Mouse (Mus musculus) intestine, embryonic 14.5 days (tissue): ENCODE results near the gene Hacl1. TPM values are rescaled to one million over a fixed set of nuclear protein-coding genes. Genes with fewer than 3 reads are reported as not detected.

ENCODE experiments used
- ATAC-seq: fragments of 200-750 bp; cut with Nextera tagmentation; replicated peaks from 2 replicates; pipeline ENCODE4 v1.8.0; 2017; ENCODE audit warnings: low read depth, moderate number of reproducible peaks, moderate TSS enrichment, moderate library complexity; ENCODE audit not compliant: low FRiP score, low TSS enrichment
- DNase-seq: peaks from one replicate; pipeline ENCODE4 v3.0.0-alpha.2; 2018; ENCODE audit warnings: low spot score
- H3K27ac ChIP-seq: fragments of 300-500 bp; sonication (generic); 2 replicates; pipeline ENCODE4 v1.5.1; 2014; ENCODE audit warnings: low read depth, mild to moderate bottlenecking, control low read depth
- H3K27me3 ChIP-seq: fragments of 300-500 bp; sonication (generic); replicated peaks from 2 replicates; pipeline ENCODE4 v1.6.1; 2014; ENCODE audit warnings: low read length, control low read depth; ENCODE audit not compliant: control insufficient read depth, insufficient read depth
- H3K36me3 ChIP-seq: fragments of 300-500 bp; sonication (generic); 2 replicates; pipeline ENCODE4 v1.6.1; 2014; ENCODE audit warnings: low read length, control low read depth; ENCODE audit not compliant: control insufficient read depth, insufficient read depth
- H3K4me1 ChIP-seq: fragments of 300-500 bp; sonication (generic); replicated peaks from 2 replicates; pipeline ENCODE4 v1.6.1; 2014; ENCODE audit warnings: low read length, control low read depth, mixed read lengths; ENCODE audit not compliant: control insufficient read depth, insufficient read depth
- H3K4me2 ChIP-seq: fragments of 300-500 bp; sonication (generic); 2 replicates; pipeline ENCODE4 v1.6.1; 2014; ENCODE audit warnings: low read length
- H3K4me3 ChIP-seq: fragments of 300-500 bp; sonication (generic); 2 replicates; pipeline ENCODE4 v1.5.1; 2014; ENCODE audit warnings: low read depth, low read length, control low read depth, mixed read lengths
- H3K9ac ChIP-seq: fragments of 300-500 bp; sonication (generic); 2 replicates; pipeline ENCODE4 v1.6.1; 2014; ENCODE audit warnings: mild to moderate bottlenecking, low read length
- H3K9me3 ChIP-seq: fragments of 300-500 bp; sonication (generic); 2 replicates; pipeline ENCODE4 v1.6.1; 2016; ENCODE audit warnings: low read length, control low read depth; ENCODE audit not compliant: control insufficient read depth
- WGBS: fragments of 180-500 bp; shearing (Covaris S2); extraction: QIAGEN DNeasy Blood & Tissue Kit; methylation state at CpG from one replicate; pipeline ENCODE4 v1.1.7; 2014; 5-methylcytosine and 5-hydroxymethylcytosine counted together
- polyA plus RNA-seq: library from polyadenylated mRNA; unstranded; fragments of >200 nt; fragmentation: Nextera tagmentation; extraction: Ambion mirVana; gene quantifications from 2 replicates; pipeline ENCODE4 v1.2.1, GENCODE M21; 2014

Hacl1 gene
- polyA plus RNA-seq, 1 experiment from 2014 or later: 10.4 TPM

DNA sequence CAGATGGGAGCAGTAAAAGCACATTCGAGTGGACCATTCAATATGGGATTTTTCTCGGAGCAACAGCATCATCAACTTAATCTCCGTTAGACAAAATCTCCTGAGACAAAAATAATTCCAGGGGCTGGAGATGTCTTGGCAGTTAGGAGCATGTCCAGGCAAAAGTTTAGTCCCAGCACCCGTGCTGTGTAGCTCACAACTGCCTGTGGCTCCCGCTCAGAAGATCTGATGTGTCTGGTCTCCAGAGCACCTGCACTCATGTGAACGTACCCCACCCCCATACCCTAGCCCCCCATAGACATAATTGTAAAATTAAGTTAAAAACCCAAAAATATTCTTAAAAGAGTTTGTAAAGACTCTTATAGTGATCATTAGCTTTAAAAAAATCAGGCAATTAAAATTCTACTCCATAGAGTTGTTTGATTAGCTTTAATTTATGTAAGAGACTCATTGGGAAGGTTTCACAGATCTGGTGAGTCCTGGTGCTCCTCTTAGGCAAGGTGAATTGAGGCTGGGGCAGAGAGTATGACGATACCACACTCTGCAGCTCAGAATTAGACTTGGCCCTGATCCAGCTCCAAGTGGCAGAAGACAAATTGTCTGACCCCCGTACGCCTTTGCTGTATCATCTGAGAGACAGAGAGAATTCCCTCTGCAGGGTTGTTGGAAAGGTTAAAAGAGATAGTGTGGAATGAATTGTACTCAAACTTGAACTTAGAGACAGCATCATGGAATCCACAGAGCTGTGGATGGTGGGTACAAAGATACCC is 62.9 kb downstream of the Hacl1 start:
- ATAC-seq: no peak
- no peak for DNase-seq
- Histone ChIP-seq H3K9ac (no peak overlapping the region), H3K9me3 (no peaks in the 10 kb centered on the region), H3K4me1 (peaks cover 13% of the 10 kb centered on the region), H3K27me3 (no peaks in the 10 kb centered on the region), H3K4me2 (no peak overlapping the region), H3K27ac (no peak overlapping the region), H3K36me3 (no peaks in the 10 kb centered on the region), H3K4me3 (no peak overlapping the region)
- 35% methylated on average over 9 of the region's 9 CpGs for WGBS

DNA sequence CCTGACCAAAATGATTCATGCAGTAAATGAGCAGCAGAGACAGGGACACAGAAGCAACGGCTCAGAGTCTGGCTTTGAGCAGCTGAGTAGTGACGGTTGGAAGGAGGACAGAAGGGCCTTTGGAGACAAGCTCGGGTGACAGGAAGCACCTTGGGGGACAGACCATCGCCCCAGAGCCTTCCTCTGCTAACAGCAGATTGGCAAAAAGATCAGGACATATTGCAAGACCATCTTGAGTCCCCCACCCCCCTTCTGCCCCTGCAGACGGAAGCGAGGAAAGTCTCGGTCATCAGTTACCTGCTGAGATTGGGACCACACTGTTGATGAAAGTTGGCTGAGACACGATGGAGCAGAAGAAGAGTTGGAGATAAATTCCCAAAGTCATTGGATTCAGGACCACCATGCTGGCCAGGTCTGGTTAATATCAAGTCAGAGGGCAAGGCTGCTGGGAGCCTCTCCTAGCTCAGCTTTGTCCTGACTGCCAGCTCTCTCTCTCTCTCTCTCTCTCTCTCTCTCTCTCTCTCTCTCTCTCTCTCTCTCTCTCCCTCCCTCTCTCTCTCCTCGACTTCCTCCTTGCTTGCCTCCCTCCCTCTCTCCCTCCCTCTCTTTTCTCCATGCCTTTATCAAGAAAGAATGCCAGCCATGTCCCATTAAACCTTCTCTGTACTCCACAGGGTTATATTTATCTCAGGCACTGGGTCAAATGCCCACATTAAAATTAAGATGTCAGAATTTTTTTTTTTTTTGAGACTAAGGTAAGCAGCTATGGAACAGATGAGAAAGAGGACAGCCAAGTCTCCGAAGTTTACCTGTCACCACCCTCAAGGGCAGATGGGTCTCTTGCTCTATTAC is 64.0 kb downstream of the Hacl1 start:
- Histone ChIP-seq H3K4me1 (peaks cover 16% of the 10 kb centered on the region), H3K4me2 (no peak overlapping the region), H3K9ac (no peak overlapping the region), H3K27ac (no peak overlapping the region), H3K36me3 (no peaks in the 10 kb centered on the region), H3K4me3 (no peak overlapping the region), H3K27me3 (no peaks in the 10 kb centered on the region), H3K9me3 (no peaks in the 10 kb centered on the region)
- DNase-seq (no peak), ATAC-seq (0 out of 2 replicates have a peak, but pooled peaks have one; percentile 29)
- WGBS: 27% methylated on average over 10 of the region's 10 CpGs

DNA sequence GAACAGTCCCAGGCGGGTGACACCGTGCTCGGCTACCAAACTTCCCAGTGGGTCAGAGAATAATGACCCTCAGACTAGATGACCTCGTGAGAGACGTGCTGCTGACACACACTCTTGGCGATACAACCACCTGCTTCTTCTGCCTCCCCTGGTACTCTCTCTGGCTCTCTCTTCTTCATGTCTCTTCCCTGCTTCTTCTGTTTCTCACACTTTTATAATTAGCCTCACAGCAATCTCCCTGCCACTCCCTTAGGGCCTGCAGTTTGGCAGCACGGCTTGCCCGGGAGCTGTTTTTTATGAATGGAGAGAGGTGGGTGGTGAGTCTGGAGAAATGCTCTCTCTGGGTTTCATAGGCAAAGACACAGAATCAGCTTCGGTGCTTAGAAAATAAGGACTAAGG is 65.2 kb downstream of the Hacl1 start:
- H3K4me2 ChIP-seq: no peak overlapping the region
- no peak overlapping the region for H3K9ac ChIP-seq
- DNase-seq (no peak), ATAC-seq (no peak)
- no peak overlapping the region for H3K27ac ChIP-seq
- 66% methylated on average over 9 of the region's 9 CpGs for WGBS
- no peaks in the 10 kb centered on the region for H3K27me3 ChIP-seq
- peaks cover 16% of the 10 kb centered on the region for H3K4me1 ChIP-seq
- no peak overlapping the region for H3K4me3 ChIP-seq
- no peaks in the 10 kb centered on the region for H3K36me3 ChIP-seq
- no peaks in the 10 kb centered on the region for H3K9me3 ChIP-seq

DNA sequence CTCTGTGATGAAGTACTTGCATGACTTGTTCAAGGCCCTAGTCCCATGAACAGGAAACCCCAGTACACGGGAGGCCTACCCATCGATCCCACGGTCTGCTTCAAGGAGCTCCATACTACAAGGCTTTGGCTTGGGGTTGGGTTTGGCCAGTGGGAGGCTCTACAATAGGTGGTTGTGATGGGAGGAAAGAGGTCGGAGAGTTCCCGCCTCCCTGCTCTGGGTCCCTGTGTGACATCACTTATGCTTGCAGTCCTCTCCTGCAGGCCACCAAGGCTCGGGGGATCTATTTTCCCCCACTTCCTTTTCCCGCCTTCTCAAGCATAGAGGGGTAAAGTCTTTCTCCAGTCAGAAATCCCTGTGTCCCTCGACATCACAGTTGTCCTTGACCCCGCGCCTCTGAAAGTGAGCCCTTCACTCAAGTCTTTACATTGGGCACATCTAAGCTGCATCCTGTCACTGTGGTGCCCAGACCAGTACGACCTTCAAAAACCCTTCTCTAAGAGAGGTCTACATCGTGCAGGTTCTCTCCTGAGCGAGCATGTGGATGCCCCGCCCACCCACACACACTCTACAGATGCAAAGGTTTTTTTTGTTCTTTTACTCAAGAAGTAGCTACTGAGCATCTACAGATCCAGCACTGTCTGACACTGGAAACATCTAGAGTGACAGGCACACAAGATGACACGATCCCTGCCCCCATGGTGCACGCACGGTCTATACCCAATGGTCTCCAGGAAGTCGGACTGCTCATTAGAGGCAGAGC is 66.0 kb downstream of the Hacl1 start:
- Histone ChIP-seq H3K4me1 (peaks cover 16% of the 10 kb centered on the region), H3K9ac (no peak overlapping the region), H3K27ac (no peak overlapping the region), H3K36me3 (no peaks in the 10 kb centered on the region), H3K4me3 (no peak overlapping the region), H3K4me2 (no peak overlapping the region), H3K9me3 (no peaks in the 10 kb centered on the region), H3K27me3 (no peaks in the 10 kb centered on the region)
- WGBS: 90% methylated on average over 18 of the region's 18 CpGs
- DNase-seq (no peak), ATAC-seq (no peak)

DNA sequence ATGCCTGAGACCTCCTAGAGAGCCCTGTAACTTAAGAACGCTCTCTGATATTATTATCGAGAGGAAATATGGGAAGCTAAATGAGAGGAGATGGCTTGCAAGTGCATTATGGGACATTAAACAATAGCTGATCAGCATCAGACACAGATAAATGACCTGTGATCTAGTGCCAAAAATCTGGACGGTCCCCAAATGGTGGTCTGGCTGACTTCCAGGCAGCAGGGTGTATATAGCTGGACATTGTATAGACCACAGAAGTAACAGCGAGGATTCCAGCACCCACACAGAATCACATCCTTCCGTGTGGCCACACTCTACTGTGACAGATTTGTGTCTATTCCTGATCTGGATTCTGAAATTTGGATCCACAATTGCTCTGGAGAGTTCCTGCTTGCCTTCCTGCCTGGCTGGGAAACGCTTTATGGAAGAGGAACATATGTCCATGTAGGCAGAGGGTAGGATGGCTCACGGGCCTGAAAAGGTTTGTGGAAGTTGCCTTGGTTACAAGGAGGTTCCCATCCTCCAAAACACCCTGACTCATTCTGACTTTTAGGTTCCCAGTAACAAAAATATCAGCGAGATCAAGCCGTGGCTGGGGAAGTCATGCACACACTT is 68.4 kb downstream of the Hacl1 start:
- ATAC-seq: no peak
- Histone ChIP-seq H3K4me3 (no peak overlapping the region), H3K9me3 (no peaks in the 10 kb centered on the region), H3K27me3 (no peaks in the 10 kb centered on the region), H3K9ac (no peak overlapping the region), H3K4me2 (no peak overlapping the region), H3K36me3 (no peaks in the 10 kb centered on the region), H3K4me1 (peaks cover 15% of the 10 kb centered on the region), H3K27ac (no peak overlapping the region)
- no peak for DNase-seq
- 66% methylated on average over 9 of the region's 9 CpGs for WGBS

DNA sequence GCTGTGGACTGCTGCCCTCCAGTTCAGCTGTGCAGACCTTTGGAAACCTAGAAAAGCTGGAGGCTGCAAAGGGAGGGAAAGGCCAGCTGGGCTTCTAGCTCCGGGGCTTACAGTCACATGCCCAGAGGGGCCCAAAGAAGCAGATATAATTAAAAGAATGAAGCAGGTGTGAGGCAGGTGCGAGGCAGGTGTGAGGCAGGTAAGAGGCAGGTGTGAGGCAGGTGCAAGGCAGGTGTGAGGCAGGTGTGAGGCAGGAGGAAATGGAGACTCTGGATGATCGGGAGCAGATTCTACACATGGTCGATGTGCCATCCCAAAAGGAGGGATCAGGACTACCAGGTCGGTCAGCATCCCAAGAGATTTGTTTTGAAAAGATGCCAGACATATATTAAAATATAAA is 69.7 kb downstream of the Hacl1 start:
- Histone ChIP-seq H3K36me3 (no peaks in the 10 kb centered on the region), H3K27ac (no peak overlapping the region), H3K4me2 (no peak overlapping the region), H3K9me3 (no peaks in the 10 kb centered on the region), H3K9ac (no peak overlapping the region), H3K4me1 (peaks cover 8% of the 10 kb centered on the region; the same call in 1 of the 2 replicates), H3K27me3 (no peaks in the 10 kb centered on the region), H3K4me3 (no peak overlapping the region)
- DNase-seq (no peak), ATAC-seq (no peak)
- 87% methylated on average over 5 of the region's 5 CpGs for WGBS

DNA sequence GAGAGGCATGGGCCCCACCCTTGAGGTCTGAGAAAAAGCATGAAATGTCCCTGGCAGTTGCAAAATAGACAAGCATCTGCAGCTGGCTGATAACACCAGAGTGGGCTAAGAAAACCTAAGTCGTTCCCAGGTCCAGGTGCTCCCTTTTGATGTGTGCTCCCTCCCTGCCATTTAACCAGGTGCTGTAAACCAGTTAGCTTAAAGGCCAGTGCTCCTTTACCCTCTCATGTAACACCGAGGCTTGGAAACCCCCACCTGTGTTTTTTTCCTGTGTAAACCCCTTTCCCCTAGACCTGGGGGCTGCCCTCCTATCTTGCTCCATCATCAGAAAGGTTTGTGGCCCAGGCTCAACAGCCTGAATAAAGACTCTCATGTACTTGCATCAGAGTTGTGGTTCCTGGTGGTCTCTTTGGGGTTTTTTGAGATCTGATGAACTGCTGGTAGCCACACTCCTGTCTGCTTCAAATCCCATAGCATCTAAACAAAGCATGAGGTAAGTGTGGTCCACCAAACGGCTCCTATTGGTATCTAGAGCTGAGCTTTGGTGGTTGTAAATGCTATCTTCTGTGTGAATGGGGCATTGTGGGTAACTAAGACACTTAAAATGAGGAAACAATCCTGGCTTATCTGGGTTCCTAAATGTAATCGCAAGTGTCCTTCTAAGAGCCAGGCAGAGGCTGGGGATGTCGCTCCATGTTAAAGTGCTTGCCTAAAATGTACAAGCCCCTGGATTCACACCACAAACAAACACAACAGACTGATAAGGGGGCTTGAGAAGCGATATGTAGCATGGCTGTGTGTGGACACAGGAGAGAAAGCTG is 70.7 kb downstream of the Hacl1 start:
- no peak for DNase-seq
- Histone ChIP-seq H3K27ac (no peak overlapping the region), H3K36me3 (no peaks in the 10 kb centered on the region), H3K4me3 (no peak overlapping the region), H3K4me1 (peaks cover 6% of the 10 kb centered on the region), H3K27me3 (no peaks in the 10 kb centered on the region), H3K9ac (no peak overlapping the region), H3K9me3 (no peaks in the 10 kb centered on the region), H3K4me2 (no peak overlapping the region)
- no peak for ATAC-seq
- WGBS: 60% methylated on average over 6 of the region's 6 CpGs
